Mouse (Mus musculus) telencephalon, adult 2 months (tissue): Measurements from ENCODE around the gene Krt83.
A peak's percentile ranks its signal among the peaks of the same experiment; 100 is the strongest.

Experiments used
- DNase-seq: peaks from one replicate; pipeline ENCODE4 v3.0.0-alpha.2; 2011; ENCODE audit warnings: low read depth, low spot score

Gene Krt83

DNA sequence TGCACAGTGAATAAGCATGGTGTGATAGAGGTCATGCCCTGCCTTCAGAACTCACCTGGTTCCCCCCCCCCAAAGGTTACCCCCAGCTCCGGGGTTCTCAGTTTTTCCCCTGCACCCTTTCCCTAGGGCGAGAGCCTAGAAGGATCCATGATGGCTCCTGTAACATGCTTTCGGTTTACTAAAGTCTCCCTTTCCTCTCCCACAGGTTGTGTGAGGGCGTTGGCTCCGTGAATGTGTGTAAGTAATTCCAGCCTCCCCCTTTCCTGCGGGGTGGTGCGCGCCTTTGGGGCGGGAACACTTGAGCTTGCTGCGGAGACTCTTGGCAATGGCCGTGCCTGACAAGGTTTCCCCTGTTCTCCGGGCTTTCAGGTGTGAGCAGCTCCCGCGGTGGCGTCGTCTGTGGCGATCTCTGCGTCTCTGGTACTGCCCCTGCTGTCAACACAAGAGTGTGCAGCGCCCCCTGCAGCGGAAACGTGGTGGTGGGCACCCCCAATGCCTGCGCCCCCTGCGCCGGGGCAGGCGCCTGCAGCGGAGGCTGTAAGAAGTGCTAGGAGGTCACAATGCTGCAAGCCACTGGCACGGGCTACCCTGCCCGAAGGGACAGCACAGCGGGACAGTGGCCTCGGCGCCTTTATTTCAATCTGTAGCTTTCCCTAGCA lies 12.2 kb downstream of the Krt83 start:
- DNase-seq = no peak

GRCm38 (mm10) chr15:101472952-101473528 lies 18.3 kb downstream of the Krt83 start, which contains the start of gene Krt86:
Gene Krt86 (plus strand): TSS chr15:101473478.
- DNase-seq = no peak

GRCm38 (mm10) chr15:101469093-101469492 lies 22.2 kb downstream of the Krt83 start:
- no peak for DNase-seq

GRCm38 (mm10) chr15:101463651-101464050 lies 27.7 kb downstream of the Krt83 start, which contains the start of gene Krt81:
Gene Krt81 (minus strand): TSS chr15:101463751.
- DNase-seq = no peak

GRCm38 (mm10) chr15:101459283-101459682 lies 32.0 kb downstream of the Krt83 start:
- no peak for DNase-seq

- no peak for DNase-seq
Measured at GRCm38 (mm10) chr15:101458361-101458930, 32.9 kb downstream of the Krt83 start.

- DNase-seq = no peak
Measured at GRCm38 (mm10) chr15:101455891-101456290, 35.4 kb downstream of the Krt83 start.

DNA sequence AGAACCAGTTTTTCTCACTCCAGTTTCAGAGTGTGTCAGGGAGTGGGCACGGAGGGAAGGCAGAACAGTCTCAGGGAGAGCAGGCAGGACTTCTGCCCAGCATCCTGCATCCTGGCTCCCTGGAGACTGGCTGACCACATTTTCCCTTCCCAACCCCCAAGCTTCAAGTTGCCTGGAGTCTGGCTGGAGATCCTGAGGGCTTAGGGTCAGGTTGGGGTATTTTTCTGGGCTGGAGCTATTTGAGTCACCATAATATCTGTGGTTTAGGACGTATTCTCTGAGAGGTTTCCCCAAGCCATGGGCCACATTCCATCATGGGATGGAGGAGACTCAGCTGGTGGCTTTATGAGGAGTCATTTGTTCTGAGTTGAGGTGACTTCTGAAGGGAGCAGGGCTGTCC lies 36.0 kb downstream of the Krt83 start:
- no peak for DNase-seq

DNA sequence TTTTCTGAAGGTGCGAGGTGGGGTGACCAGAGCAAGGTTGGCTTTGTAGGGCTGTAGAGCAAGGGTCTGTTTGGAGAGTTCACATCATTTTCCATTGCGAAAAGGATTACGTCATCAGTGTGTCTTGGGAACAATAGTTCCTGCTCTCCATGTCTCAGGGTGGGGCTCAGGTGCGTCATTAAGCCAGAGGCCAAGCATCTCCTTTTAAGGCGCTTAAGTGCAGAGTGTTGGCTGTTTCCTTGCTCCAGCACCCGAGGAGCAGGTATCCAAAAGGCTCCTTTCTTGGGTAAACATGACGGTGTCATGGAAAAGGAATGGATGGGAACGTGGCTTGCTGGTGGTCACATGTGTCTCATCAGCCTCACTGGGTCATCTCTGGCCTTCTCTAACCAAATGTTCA lies 36.5 kb downstream of the Krt83 start:
- no peak for DNase-seq

DNA sequence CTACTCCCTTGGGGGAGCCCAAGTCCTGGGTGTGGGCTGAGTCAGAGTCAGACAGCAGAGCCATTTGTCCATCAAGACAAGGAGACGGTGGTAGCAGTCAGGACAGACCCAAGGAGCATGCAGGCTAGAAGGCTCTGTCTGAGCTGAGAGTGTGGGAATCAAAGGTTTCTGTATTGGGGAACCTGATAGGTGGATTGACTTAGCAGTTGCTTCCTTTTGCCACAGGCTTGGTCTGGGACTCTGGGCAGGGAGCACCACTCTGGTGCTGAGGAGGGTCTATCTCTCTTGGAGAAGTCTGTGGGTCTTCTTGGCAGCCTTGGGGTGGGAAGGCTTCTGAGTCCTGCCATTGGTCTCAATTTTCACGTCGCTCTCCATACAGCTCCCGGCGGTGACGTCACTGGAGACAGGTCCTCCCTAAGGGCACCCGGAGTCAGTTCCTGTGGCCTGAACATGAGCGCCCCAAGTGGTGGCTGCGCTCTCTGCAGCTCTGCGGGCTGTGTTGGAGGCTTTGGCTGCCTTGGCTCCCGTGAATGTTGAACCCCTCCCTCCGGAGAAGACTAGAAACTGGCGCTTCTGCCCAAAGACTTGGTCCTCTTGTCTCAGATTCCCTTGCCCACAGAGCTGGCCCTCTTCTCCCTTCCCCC lies 38.1 kb downstream of the Krt83 start:
- DNase-seq = no peak

- no peak for DNase-seq
Measured at GRCm38 (mm10) chr15:101447444-101447843, 43.9 kb downstream of the Krt83 start, which contains the start of gene Krt88. Gene Krt88 (plus strand): TSS chr15:101447744.

DNA sequence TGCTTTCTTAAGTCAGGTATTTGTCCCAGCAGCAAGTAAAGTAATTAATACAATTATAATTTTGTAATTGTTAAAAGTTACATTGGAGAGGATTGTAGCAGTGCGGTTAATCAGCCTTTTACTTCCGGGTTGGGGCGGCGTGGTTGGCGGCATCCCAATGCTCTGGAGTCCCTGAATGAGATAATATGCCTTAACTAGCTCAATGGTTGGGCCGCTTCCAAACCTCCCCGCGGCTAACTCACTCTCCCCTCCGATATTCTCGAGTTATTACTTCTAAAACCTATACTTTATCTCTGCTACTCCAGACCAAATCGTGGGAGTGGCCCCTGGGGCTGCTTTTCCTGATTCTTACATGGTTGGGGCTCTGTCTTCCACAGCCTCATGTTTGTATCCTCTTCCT lies 44.7 kb downstream of the Krt83 start:
- no peak for DNase-seq

- DNase-seq = peak; percentile 24
Measured at GRCm38 (mm10) chr15:101440837-101441236, 50.5 kb downstream of the Krt83 start.

DNA sequence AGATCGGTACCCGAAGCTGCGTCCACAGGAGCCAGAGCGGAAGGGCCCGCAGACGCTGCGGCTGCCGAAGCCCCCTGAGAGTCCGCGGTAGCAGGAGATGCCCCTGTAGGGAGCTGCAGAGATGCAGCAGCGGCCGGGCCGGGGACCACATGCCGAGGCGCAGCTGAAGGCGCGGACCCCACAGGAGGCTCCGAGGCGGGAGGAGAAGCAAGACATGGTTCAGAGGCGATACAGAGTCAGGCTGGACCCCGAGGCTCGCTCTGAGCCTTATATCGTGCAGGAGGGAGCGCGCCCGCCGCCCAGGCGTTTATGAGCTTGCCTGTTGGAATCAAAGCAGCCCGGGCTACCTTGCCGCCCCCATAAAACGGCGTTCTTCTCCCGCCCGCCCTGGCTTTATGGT lies 52.8 kb downstream of the Krt83 start, which contains the start of gene Krt87:
Krt87 (minus strand) TSS at position 250 of the 400 bp plus-strand sequence.
- no peak for DNase-seq

DNA sequence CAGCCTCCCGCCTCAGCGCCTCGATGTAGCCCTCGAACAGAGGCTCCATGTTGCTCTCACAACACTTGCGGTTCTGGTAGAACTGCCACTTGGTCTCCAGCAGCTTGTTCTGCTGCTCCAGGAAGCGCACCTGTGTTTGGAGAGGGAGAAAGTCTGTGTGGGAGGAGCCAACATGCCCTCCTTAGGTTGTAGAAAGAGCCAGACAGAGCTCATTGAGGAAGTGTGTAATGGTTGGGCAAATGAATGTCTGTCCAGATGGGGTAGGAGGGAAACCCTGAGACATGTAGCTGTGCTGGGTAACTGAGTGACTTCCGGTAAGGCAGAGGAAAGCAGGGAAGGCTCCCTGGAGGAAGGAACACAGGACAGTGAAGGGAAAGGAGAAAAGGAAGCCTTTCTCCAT lies 54.7 kb downstream of the Krt83 start:
- DNase-seq = no peak
